Mouse (Mus musculus) midbrain, embryonic 11.5 days (tissue): Measurements from ENCODE around the gene Prr29. TPM values are rescaled to one million over a fixed set of nuclear protein-coding genes. Genes with fewer than 3 reads are reported as not detected.

Experiments used
- ATAC-seq: fragments of 200-750 bp; cut with Nextera tagmentation; 2 replicates; pipeline ENCODE4 v1.8.0; 2017; ENCODE audit warnings: moderate TSS enrichment, moderate library complexity; ENCODE audit not compliant: low FRiP score
- DNase-seq: peaks from one replicate; pipeline ENCODE4 v3.0.0; 2015; ENCODE audit warnings: low spot score; ENCODE audit errors: missing footprints
- H3K27ac ChIP-seq: fragments of 300-500 bp; sonication (generic); 2 replicates; pipeline ENCODE4 v1.5.1; 2014; ENCODE audit warnings: low read depth, low read length
- H3K27me3 ChIP-seq: fragments of 300-500 bp; sonication (generic); 2 replicates; pipeline ENCODE4 v1.6.1; 2014; ENCODE audit warnings: mild to moderate bottlenecking, low read length, moderate library complexity, mixed read lengths; ENCODE audit not compliant: control insufficient read depth, insufficient read depth
- H3K36me3 ChIP-seq: fragments of 300-500 bp; sonication (generic); 2 replicates; pipeline ENCODE4 v1.6.1; 2014; ENCODE audit warnings: mild to moderate bottlenecking, low read length, moderate library complexity, mixed read lengths; ENCODE audit not compliant: control insufficient read depth, insufficient read depth
- H3K4me1 ChIP-seq: fragments of 300-500 bp; sonication (generic); 2 replicates; pipeline ENCODE4 v1.6.1; 2014; ENCODE audit warnings: low read length; ENCODE audit not compliant: control insufficient read depth, insufficient read depth
- H3K4me2 ChIP-seq: fragments of 300-500 bp; sonication (generic); 2 replicates; pipeline ENCODE4 v1.6.1; 2014; ENCODE audit warnings: mild to moderate bottlenecking, moderate library complexity
- H3K4me3 ChIP-seq: fragments of 300-500 bp; sonication (generic); 2 replicates; pipeline ENCODE4 v1.5.1; 2014; ENCODE audit warnings: low read depth, low read length
- H3K9ac ChIP-seq: fragments of 300-500 bp; sonication (generic); 2 replicates; pipeline ENCODE4 v1.6.1; 2014; ENCODE audit warnings: low read length
- H3K9me3 ChIP-seq: fragments of 300-500 bp; sonication (generic); 2 replicates; pipeline ENCODE4 v1.6.1; 2016; ENCODE audit warnings: low read length; ENCODE audit not compliant: control insufficient read depth
- WGBS: fragments of 180-500 bp; shearing (Covaris S2); extraction: QIAGEN DNeasy Blood & Tissue Kit; methylation state at CpG from one replicate; pipeline ENCODE4 v1.1.7; 2014; 5-methylcytosine and 5-hydroxymethylcytosine counted together
- polyA plus RNA-seq: library from polyadenylated mRNA; unstranded; fragments of >200 nt; fragmentation: Nextera tagmentation; extraction: Ambion mirVana; gene quantifications from 2 replicates; pipeline ENCODE4 v1.2.1, GENCODE M21; 2014

The Prr29 gene
- not detected in 2 replicates for polyA plus RNA-seq

- 71% methylated on average over 10 of the region's 10 CpGs for WGBS
- Histone ChIP-seq H3K9me3 (no peaks in the 10 kb centered on the region), H3K4me1 (peaks cover 10% of the 10 kb centered on the region), H3K9ac (peak within 1 kb of the TSS; percentile 11; the same call in 1 of the 2 replicates), H3K4me3 (no peak within 1 kb of the TSS), H3K27me3 (no peaks in the 10 kb centered on the region), H3K27ac (no peak within 1 kb of the TSS), H3K4me2 (peak within 1 kb of the TSS; percentile 10; the same call in 1 of the 2 replicates), H3K36me3 (no peaks in the 10 kb centered on the region)
- DNase-seq (no peak), ATAC-seq (no peak)
These were observed at the start of gene Prr29 for GRCm38 (mm10) chr11:106365366-106365765. Gene Prr29, plus strand, starts transcription at chr11:106365472.

- no peak for ATAC-seq
- WGBS, result 64% methylated on average over 1 of the region's 1 CpGs
These were observed 48.9 kb upstream of the Prr29 start for GRCm38 (mm10) chr11:106316416-106316815.

GRCm38 (mm10) chr11:106317801-106318200 is 47.5 kb upstream of the Prr29 start:
- DNase-seq (no peak), ATAC-seq (no peak)
- 83% methylated on average over 7 of the region's 7 CpGs for WGBS
- Histone ChIP-seq H3K27ac (no peak overlapping the region), H3K36me3 (no peaks in the 10 kb centered on the region), H3K9me3 (no peaks in the 10 kb centered on the region), H3K27me3 (no peaks in the 10 kb centered on the region), H3K4me3 (no peak overlapping the region), H3K4me1 (no peaks in the 10 kb centered on the region), H3K9ac (no peak overlapping the region), H3K4me2 (no peak overlapping the region)

More at GRCm38 (mm10) chr11:106316416-106316815, 48.9 kb upstream of the Prr29 start:
- no peaks in the 10 kb centered on the region for H3K4me1 ChIP-seq
- H3K4me2 ChIP-seq, result no peak overlapping the region
- DNase-seq, result no peak
- no peaks in the 10 kb centered on the region for H3K27me3 ChIP-seq
- no peak overlapping the region for H3K4me3 ChIP-seq
- no peaks in the 10 kb centered on the region for H3K9me3 ChIP-seq
- no peaks in the 10 kb centered on the region for H3K36me3 ChIP-seq
- no peak overlapping the region for H3K9ac ChIP-seq
- H3K27ac ChIP-seq, result no peak overlapping the region

DNA sequence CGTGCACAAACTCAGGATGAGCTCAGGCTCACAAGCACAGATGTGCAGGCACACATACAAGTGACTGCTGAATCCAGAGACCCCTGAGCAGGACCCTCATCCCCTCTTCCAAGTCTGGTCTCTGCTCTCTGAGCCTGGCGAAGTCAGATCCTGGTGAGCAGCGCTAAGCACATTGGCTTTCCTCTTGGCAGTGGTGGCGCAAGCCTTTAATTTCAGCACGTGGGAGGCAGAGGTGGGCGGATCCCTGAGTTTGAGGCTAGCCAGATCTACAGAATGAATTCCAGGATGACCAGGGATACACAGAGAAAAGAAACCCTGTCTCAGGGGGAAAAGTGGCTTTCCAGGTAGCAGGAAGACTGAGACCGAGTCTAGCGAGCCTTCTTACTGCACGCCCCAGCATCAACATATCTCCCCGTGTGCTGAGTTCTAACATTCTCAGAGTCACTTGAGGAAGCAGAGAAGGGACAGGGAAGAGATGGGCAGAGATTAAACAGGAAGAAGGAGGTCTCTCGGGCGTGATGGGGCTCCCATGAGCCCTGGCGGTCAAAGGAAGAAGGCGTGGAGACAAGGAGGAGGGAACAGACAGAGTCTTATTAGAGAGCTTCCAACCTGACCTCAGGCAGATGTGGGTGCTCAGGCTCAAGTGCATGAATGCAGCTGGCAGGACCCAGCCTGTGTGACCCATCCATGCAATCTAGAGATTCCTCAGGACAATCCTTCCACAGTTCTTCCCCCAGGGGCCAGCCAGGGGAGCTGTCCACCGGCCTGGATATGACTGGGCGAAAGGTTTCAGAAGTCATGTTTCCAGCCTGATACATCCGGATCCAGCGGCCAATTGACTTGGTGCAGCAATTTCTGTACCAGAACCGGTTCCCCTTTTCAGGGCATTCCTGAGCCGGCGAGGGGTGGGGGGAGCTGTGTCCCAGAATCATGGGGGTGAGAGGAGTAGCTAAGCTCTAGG is 46.6 kb upstream of the Prr29 start:
- WGBS, result 81% methylated on average over 21 of the region's 21 CpGs
- Histone ChIP-seq H3K4me1 (no peaks in the 10 kb centered on the region), H3K27ac (no peak overlapping the region), H3K9ac (no peak overlapping the region), H3K27me3 (no peaks in the 10 kb centered on the region), H3K4me2 (no peak overlapping the region), H3K4me3 (no peak overlapping the region), H3K9me3 (no peaks in the 10 kb centered on the region), H3K36me3 (no peaks in the 10 kb centered on the region)
- ATAC-seq (no peak), DNase-seq (no peak)

DNA sequence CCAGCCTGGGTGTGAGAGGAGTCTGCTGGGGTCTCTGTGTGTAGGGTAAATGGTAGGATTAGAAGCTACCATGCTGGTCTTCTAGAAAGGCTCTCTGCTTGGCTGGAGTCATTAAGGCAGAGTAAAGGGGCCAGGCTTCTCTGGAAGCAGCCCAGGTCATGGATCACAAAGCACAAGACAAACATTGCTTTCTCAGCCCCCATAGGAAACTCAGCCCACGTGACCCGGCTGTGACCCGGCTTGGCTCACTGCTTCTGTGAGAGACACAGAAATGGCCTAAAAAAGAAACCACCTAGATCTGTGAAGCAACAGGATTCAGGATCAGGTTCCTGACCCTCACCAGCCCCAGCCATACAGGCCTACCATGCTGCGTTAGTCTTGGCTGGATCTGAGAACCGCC is 40.4 kb upstream of the Prr29 start:
- Histone ChIP-seq H3K9me3 (no peaks in the 10 kb centered on the region), H3K4me2 (no peak overlapping the region), H3K4me3 (no peak overlapping the region), H3K4me1 (no peaks in the 10 kb centered on the region; the same call in 1 of the 2 replicates), H3K27ac (no peak overlapping the region), H3K9ac (no peak overlapping the region), H3K36me3 (no peaks in the 10 kb centered on the region), H3K27me3 (no peaks in the 10 kb centered on the region)
- DNase-seq (no peak), ATAC-seq (no peak)
- WGBS, result 48% methylated on average over 5 of the region's 5 CpGs

- H3K9me3 ChIP-seq, result no peaks in the 10 kb centered on the region
- H3K36me3 ChIP-seq, result no peaks in the 10 kb centered on the region
- 71% methylated on average over 8 of the region's 8 CpGs for WGBS
- H3K4me2 ChIP-seq, result no peak overlapping the region
- H3K27ac ChIP-seq, result no peak overlapping the region
- no peaks in the 10 kb centered on the region; the same call in 1 of the 2 replicates for H3K4me1 ChIP-seq
- H3K4me3 ChIP-seq, result no peak overlapping the region
- no peaks in the 10 kb centered on the region for H3K27me3 ChIP-seq
- peak; percentile 86 for DNase-seq
- no peak overlapping the region for H3K9ac ChIP-seq
- ATAC-seq, result no peak
These were observed 39.6 kb upstream of the Prr29 start for GRCm38 (mm10) chr11:106325566-106326206.

- H3K4me2 ChIP-seq, result no peak overlapping the region
- H3K27ac ChIP-seq, result no peak overlapping the region
- no peaks in the 10 kb centered on the region; the same call in 1 of the 2 replicates for H3K4me1 ChIP-seq
- ATAC-seq (no peak), DNase-seq (no peak)
- 86% methylated on average over 8 of the region's 8 CpGs for WGBS
- no peaks in the 10 kb centered on the region for H3K36me3 ChIP-seq
- no peaks in the 10 kb centered on the region for H3K27me3 ChIP-seq
- no peaks in the 10 kb centered on the region for H3K9me3 ChIP-seq
- H3K9ac ChIP-seq, result no peak overlapping the region
- no peak overlapping the region for H3K4me3 ChIP-seq
These were observed 38.8 kb upstream of the Prr29 start for GRCm38 (mm10) chr11:106326475-106326874.

GRCm38 (mm10) chr11:106328521-106328920 is 36.8 kb upstream of the Prr29 start:
- ATAC-seq (no peak), DNase-seq (no peak)
- no peaks in the 10 kb centered on the region for H3K36me3 ChIP-seq
- no peaks in the 10 kb centered on the region for H3K27me3 ChIP-seq
- no peak overlapping the region for H3K9ac ChIP-seq
- H3K9me3 ChIP-seq, result no peaks in the 10 kb centered on the region
- H3K4me3 ChIP-seq, result no peak overlapping the region
- H3K4me2 ChIP-seq, result no peak overlapping the region
- 76% methylated on average over 5 of the region's 5 CpGs for WGBS
- no peak overlapping the region for H3K27ac ChIP-seq
- no peaks in the 10 kb centered on the region; the same call in 1 of the 2 replicates for H3K4me1 ChIP-seq

- Histone ChIP-seq H3K36me3 (no peaks in the 10 kb centered on the region), H3K9ac (no peak overlapping the region), H3K27ac (no peak overlapping the region), H3K27me3 (no peaks in the 10 kb centered on the region), H3K4me1 (no peaks in the 10 kb centered on the region; the same call in 1 of the 2 replicates), H3K4me2 (no peak overlapping the region), H3K4me3 (no peak overlapping the region), H3K9me3 (no peaks in the 10 kb centered on the region)
- 82% methylated on average over 6 of the region's 6 CpGs for WGBS
- DNase-seq, result no peak
- ATAC-seq, result no peak
These were observed 36.1 kb upstream of the Prr29 start for GRCm38 (mm10) chr11:106329128-106329527.
